Mouse (Mus musculus) layer of hippocampus, postnatal 10 days (tissue): Measurements from ENCODE around the gene Cryab. TPM values are rescaled to one million over a fixed set of nuclear protein-coding genes. Genes with fewer than 3 reads are reported as not detected.
A peak's percentile ranks its signal among the peaks of the same experiment; 100 is the strongest.

Source experiments
- DNase-seq, 2 experiments: peaks; one replicate each; pipeline ENCODE4 v3.0.0; 2021; ENCODE audit warnings: low spot score in 2 of 2
- long read RNA-seq: library from polyadenylated mRNA; stranded (forward); transcript quantifications from one replicate; pipeline ENCODE4 v2.0.0, GENCODE M21; 2023
- total RNA-seq, 2 experiments: library from RNA; stranded (reverse); gene quantifications; 2 replicates each; pipeline ENCODE4 v1.2.3; 2021

The Cryab gene
- total RNA-seq, result 10 to 100 TPM; 43.1 to 44.7 TPM
- long read RNA-seq, transcript Cryab-205 (4 exons, 836 nt), result minor isoform, 5 of 60 reads
- long read RNA-seq, transcript Cryab-201 (3 exons, 946 nt), result major isoform, 54 of 60 reads
- long read RNA-seq, partial matches to known transcripts, result 1 of 60 reads
- long read RNA-seq, other reads (novel, unspliced or antisense), result 0 of 60 reads

GRCm38 (mm10) chr9:50751323-50751722 lies at the start of gene Cryab:
Cryab (plus strand) TSS chr9:50751325.
- no peak for DNase-seq

DNA sequence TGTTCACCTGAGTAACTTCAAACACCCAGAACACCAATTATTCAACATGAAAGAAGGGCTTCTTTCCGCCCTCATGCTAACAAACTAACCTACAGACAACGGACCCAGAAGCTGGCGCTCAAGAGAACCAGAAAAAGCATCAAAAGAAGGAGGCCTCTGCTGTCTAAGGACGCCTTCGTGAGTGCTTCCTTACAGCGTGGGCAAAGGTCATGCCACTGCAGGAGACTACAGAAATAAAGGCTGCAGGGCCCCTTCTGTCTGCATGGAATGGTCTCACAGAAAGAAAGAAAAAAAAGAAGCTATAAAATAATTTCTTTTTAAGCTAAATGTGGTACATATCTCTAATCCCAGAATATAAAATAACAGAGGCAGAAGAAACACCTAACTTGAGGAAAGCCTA lies 46.2 kb upstream of the Cryab start:
- no peak for DNase-seq

GRCm38 (mm10) chr9:50709108-50709507 lies 42.0 kb upstream of the Cryab start:
- DNase-seq, result peak; percentile 32 to 62

- DNase-seq, result no peak
These were observed 39.8 kb upstream of the Cryab start for GRCm38 (mm10) chr9:50711337-50711736.

DNA sequence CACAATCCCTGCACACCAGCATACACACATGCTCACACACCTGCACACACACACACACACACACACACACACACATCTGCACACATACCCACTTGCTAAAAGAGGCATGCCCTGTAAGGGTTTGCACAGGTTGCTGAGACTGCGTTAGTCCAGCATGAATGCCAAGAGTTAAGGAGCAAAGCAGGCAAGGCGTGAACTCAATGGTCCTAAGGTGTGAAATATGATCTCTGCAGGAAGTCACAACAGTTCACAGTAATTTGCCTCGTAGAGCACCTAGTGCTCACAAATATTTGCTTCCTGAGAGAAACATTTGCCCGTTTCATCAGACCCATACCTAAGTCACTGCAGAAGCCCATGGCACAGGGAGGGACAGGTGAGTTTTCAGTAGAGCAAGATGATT lies 36.9 kb upstream of the Cryab start:
- no peak for DNase-seq

- no peak for DNase-seq
These were observed 32.2 kb upstream of the Cryab start for GRCm38 (mm10) chr9:50718878-50719277.

DNA sequence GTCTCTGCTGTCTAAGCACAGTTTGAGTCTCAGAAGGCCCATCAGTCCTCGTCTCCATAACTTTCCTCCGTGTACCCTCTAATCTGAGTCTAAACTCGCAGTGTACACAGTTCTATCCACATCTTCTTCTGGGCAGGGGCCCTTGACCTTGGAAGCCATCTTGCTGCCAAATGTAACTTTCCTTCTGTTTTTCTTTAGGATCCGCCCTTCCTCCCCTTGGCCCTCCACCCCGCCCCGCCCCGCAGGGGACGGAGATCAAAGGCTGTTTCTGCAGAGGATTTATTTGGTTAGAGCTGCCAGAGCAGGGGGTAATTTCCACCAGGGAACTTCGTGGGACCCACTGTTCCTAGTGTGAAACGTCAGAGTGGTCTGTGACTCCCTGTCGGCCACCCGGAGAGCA lies 30.1 kb upstream of the Cryab start:
- DNase-seq, result no peak

DNA sequence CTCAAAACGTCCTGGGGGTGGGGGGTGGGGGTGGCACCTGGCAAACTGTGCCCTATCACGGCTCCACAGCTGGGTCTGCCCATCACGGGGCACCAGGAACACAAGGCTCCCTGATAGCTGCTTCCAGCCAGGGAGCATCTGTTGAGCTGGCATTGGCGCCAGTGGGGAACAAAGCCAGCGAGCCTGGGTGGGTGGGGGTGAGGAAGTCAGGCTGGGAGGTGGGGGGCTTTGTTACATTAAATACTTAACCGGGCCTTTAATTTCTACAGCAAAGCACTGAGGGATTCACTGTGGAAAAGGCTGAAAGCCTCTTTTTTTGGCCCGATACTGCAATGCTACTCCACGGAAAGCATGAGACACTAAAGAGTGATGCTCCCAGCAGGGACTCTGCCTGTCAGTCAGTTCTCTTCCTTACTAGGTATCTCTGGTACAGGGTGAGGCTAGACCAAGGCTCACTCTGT lies 28.6 kb upstream of the Cryab start:
- peak; percentile 60 to 64 for DNase-seq

DNA sequence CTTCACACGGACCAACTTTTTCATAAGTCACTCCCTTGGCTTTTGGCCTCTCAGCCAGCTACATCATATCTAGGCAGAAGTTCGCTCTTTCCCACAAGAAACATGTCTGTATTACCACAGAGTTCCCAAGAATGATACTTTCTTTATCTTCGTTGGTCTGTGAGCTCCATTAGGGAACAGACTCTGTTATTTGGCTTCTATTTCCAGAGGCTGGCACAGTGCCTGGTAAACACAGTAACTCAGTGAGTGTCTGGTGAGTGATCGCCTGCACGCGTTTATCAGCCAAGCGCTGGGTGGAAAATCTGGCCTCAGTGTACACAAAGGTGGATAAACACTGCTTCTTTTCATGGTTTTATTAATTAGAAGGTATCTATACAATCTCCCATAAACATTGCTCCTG lies 27.7 kb upstream of the Cryab start:
- peak; percentile 82 to 88 for DNase-seq

DNA sequence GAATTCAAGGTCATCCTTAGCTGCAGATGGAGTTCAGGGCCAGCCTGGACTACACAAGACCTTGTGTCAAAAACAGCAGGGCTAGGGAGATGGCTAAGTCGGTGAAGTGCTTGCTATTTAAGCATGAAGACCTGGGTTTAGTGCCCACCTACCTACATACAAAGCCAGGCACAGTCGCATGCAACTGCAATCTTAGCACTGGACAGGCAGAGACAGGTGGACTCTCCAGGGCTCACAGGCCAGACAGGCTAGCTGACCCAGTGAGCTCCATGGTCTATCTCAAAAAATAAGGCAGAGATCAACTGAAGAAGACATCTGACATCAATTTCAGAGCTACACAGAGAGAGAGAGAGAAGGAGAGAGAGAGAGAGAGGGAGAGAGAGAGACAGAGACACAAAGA lies 27.0 kb upstream of the Cryab start:
- no peak for DNase-seq

DNA sequence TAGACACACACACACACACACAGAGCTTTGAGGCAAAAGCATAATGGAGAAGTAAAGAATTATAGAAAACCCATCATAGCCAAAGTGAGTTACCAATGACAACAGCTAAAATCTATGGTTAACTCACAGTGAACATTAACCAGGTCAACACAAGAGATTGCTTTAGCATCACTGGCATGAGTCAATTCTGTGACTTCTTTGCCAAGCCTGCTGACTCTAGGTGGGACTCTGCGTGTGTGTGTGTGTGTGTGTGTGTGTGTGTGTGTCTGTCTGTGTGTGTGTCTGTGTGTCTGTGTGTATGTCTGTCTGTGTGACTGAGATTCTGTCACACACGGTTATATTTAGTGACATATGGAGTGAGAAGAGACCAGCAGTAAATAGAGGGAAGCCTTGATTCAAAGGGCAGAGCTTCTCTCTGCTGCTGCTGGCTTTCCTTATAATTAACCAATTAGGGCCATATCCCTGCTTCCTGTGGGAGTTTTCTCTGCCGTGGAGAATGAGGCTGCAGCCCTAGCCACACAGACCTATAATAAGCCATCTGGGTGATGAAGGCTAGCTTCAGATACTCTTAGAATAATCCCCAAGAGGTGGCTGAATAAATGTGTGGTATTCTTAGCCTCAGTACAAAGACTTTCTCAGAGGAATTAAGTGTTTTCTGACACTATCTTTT lies 26.3 kb upstream of the Cryab start:
- no peak for DNase-seq

DNA sequence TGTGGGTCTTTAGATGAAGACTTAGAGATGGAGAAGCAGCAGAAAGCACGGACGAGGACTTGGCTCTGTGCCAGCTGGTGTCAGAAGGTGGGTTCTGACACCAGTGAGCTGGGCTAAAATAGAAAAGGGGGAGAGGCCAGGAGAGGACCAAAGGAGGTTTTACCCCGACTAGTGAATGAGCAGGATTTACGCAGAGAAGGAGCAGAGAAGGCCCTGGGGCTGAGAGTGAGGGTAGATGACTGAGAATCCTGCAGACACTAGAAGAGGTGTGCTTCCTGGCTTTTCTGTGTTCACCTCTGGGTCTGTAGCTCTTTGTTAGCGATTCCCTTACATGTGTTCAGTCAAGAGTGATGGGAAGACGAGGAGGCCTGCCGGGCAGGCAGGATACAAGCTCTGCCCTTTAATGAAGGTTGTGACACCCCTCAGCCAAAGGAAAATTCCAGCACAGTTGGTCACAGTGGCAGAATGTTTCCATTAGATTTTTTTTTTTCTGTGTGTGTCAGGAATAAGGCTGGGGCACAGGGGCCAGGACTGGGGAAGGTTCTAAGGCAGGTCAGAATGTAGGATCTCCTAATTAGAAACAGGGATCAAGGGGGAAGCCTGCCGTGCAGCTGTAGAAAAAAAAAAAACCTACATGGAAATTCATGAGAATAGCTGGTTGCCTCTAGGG lies 25.1 kb upstream of the Cryab start:
- DNase-seq, result no peak

- DNase-seq, result peak; percentile 49
These were observed 23.8 kb upstream of the Cryab start for GRCm38 (mm10) chr9:50727171-50727924.

GRCm38 (mm10) chr9:50727925-50728651 lies 23.0 kb upstream of the Cryab start:
- DNase-seq, result peak; percentile 79 to 85

DNA sequence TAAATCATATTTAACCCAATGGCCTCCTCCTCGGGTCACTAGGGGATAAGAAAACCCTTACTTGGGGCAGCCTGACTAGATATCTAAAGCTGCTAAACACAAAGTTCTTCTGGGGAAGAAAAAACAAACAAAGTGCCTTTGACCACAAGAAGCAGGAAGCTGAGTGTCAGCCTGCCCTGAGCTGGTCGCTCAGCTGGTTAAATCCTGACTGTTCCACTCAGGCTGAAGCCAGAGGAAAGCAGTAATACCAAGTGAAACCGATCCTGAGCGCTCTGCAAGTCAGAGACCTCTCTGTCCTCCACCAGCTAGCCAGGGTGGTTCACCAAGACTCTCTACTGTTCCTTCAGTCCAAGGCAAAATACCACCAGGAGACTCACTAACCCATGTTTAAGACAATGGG lies 21.5 kb upstream of the Cryab start:
- DNase-seq, result no peak

DNA sequence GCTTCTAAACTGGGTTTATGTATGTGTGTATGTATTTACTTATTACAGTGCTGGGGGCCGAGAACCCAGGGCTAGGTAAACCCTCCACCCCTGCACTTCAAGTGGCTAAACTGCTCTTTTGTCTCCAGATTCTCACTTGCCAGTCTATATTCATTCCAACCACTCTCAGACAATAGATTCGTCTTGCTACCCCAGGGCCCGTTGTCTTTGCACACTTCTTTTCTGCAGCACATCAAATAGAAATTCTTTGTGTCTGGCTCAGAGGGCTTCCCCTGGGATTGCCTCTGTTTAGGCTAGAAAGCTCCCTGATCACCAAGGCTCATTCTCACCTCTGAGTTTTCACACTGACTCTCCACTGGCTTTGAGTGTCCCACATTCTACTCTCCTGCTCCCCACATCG lies 18.6 kb upstream of the Cryab start:
- no peak for DNase-seq

DNA sequence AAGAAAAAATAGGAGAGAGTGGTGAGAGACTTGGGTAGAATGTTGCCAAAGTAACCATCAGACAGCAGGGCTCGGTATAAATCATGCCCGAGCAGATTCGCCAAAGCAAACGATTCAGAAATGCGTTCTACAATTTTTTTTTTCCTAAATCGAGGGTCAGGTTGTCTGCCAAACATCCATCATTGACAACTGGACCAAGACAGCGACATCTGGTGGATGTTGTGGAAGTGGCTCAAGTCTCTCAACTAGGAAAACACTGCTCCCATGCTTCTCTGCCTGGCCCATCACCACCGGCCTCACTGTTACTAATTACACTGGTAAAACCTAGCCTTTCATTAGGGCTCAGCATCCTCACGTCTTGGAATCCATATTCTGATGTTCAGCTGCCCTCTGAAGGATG lies 16.1 kb upstream of the Cryab start:
- DNase-seq, result peak; percentile 61 to 63

- peak; percentile 94 for DNase-seq
These were observed 11.9 kb upstream of the Cryab start, which contains the start of gene Dixdc1 for GRCm38 (mm10) chr9:50738914-50739870. Dixdc1 (minus strand) TSS chr9:50739517.

DNA sequence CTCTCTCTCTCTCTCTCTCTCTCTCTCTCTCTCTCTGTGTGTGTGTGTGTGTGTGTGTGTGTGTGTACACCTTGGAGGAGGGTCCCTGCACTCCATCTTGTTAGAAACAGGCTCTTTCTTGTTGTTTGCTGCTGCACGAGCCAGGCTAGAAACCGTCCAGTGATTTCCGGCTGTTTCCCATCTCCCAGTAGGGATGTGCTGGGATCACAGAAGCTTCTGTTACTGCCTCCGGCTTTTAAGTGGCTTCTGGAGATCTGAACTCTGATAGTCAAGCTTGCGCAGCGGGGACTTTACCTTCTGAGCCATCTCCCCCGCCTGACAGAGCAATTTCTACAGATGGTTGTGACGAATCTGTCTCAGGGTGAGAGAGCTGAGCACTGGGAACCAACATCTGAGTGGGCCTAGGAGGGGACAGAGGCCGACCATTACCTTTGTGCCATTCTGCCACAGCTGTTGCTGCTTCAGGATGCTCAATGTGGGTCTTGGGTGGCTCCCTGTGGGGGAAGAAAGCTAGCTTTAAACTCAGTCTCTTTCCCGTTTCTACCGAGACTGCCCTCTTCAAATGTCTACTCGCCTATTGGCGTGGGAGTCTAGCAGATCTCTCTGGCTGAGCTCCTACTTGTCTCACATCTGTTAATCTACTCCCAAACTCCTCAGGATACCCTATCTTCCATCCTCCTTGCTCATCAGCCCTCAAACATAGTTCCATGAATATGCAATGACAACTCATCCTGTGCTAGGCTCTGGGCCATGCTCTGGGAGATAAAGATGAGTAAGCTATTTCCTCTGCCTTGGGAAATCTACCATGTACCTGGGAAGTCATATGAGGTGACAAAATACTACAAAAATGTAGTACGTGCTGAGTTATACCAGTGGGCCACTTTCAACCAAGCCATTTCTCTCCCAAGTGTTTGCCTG lies 10.0 kb upstream of the Cryab start:
- DNase-seq, result no peak
